Mouse (Mus musculus) ES-E14 (cell line): Measurements from ENCODE around the gene Dab2.

Source experiments
- CHD2 ChIP-seq: IDR thresholded peaks from 2 replicates; pipeline ENCODE4 v1.6.1; 2014; ENCODE audit warnings: mild to moderate bottlenecking, low read depth, low read length, inconsistent platforms
- ZC3H11A ChIP-seq: IDR thresholded peaks from 2 replicates; pipeline ENCODE4 v1.6.1; 2012; ENCODE audit warnings: low read depth, mild to moderate bottlenecking, inconsistent platforms, low read length, borderline replicate concordance

DNA sequence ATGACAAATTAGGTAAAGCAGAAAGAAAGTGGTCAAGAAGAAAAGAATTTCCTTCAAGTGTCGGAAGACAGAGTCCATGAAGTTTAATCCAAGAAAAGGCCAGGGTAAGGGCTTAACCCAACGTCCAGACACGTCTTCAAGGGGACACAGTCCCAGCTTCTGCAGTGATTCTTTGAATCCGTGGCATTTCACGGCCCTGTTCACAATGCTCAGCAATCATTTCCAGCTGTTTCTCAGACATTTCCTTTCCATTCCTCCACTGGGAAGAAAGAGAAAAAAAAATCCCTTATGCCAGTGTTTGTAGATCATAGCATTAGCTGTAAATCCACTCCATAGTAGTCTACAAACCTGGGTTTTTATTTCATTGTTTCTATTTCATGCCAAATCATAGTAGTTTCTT is 22.7 kb downstream of the Dab2 start:
- TF ChIP-seq ZC3H11A (no peak), CHD2 (no peak)
